Mouse (Mus musculus) midbrain, embryonic 15.5 days (tissue): Measurements from ENCODE around the gene Ccdc155. TPM values are rescaled to one million over a fixed set of nuclear protein-coding genes. Genes with fewer than 3 reads are reported as not detected.

Experiments used
- ATAC-seq: fragments of 200-750 bp; cut with Nextera tagmentation; replicated peaks from 2 replicates; pipeline ENCODE4 v1.8.0; 2017; ENCODE audit warnings: moderate TSS enrichment
- H3K27ac ChIP-seq: fragments of 300-500 bp; sonication (generic); 2 replicates; pipeline ENCODE4 v1.5.1; 2015; ENCODE audit warnings: mild to moderate bottlenecking, inconsistent platforms
- H3K27me3 ChIP-seq: fragments of 300-500 bp; sonication (generic); replicated peaks from 2 replicates; pipeline ENCODE4 v1.6.1; 2015; ENCODE audit warnings: inconsistent platforms
- H3K36me3 ChIP-seq: fragments of 300-500 bp; sonication (generic); replicated peaks from 2 replicates; pipeline ENCODE4 v1.6.1; 2015; ENCODE audit warnings: inconsistent platforms
- H3K4me1 ChIP-seq: fragments of 300-500 bp; sonication (generic); 2 replicates; pipeline ENCODE4 v1.6.1; 2015; ENCODE audit warnings: inconsistent platforms
- H3K4me2 ChIP-seq: fragments of 300-500 bp; sonication (generic); 2 replicates; pipeline ENCODE4 v1.6.1; 2015; ENCODE audit warnings: inconsistent platforms, mild to moderate bottlenecking, moderate library complexity
- H3K4me3 ChIP-seq: fragments of 300-500 bp; sonication (generic); 2 replicates; pipeline ENCODE4 v1.5.1; 2015; ENCODE audit warnings: mild to moderate bottlenecking, inconsistent platforms
- H3K9ac ChIP-seq: fragments of 300-500 bp; sonication (generic); 2 replicates; pipeline ENCODE4 v1.6.1; 2015; ENCODE audit warnings: mild to moderate bottlenecking, inconsistent platforms
- H3K9me3 ChIP-seq: fragments of 300-500 bp; sonication (generic); 2 replicates; pipeline ENCODE4 v1.6.1; 2016; ENCODE audit warnings: inconsistent platforms
- WGBS: fragments of 180-500 bp; shearing (Covaris S2); methylation state at CpG from one replicate; pipeline ENCODE4 v1.1.7; 2015; ENCODE audit warnings: mixed read lengths; 5-methylcytosine and 5-hydroxymethylcytosine counted together
- microRNA-seq: library from miRNA; unstranded; fragments of <30 nt; microRNA quantifications from one replicate; pipeline ENCODE4, GENCODE M21; 2016
- polyA plus RNA-seq: library from polyadenylated mRNA; unstranded; fragments of >200 nt; fragmentation: Nextera tagmentation; extraction: Ambion mirVana; gene quantifications from 2 replicates; pipeline ENCODE4 v1.2.1, GENCODE M21; 2015

The Ccdc155 gene
- polyA plus RNA-seq, 1 experiment from 2014 or later: 0.63 TPM

- no peaks in the 10 kb centered on the region for H3K9me3 ChIP-seq
- H3K27ac ChIP-seq: no peak overlapping the region
- WGBS: 8% methylated on average over 12 of the region's 12 CpGs
- H3K27me3 ChIP-seq: no peaks in the 10 kb centered on the region
- ATAC-seq: no peak
- no peak overlapping the region for H3K4me2 ChIP-seq
- no peak overlapping the region for H3K4me3 ChIP-seq
- no peak overlapping the region for H3K9ac ChIP-seq
- peaks cover 10% of the 10 kb centered on the region; the same call in 1 of the 2 replicates for H3K4me1 ChIP-seq
- no peaks in the 10 kb centered on the region for H3K36me3 ChIP-seq
Measured at GRCm38 (mm10) chr7:45134544-45135026, 70.1 kb downstream of the Ccdc155 start.

Small RNA genes within 50 kb of the gene (microRNA-seq; reads per million reads assigned to microRNA genes)
- gene Mir7055: not detected

Other genes starting within 250 kb of the Ccdc155 start
- gene Cpt1c, start 230.0 kb downstream of the Ccdc155 start, polyA plus RNA-seq: 56.5 and 58.2 TPM in 2 replicates
- gene Prmt1, start 218.3 kb downstream of the Ccdc155 start, polyA plus RNA-seq: 697 and 717 TPM in 2 replicates
- gene Irf3, start 207.2 kb downstream of the Ccdc155 start, polyA plus RNA-seq: 61.9 and 66.8 TPM in 2 replicates
- 10.0 and 12.3 TPM in 2 replicates for gene Bcl2l12, start 206.2 kb downstream of the Ccdc155 start, polyA plus RNA-seq
- gene Scaf1, start 188.5 kb downstream of the Ccdc155 start, polyA plus RNA-seq: 54.5 and 56.7 TPM in 2 replicates
- gene Rras, start 186.9 kb downstream of the Ccdc155 start, polyA plus RNA-seq: 12.5 and 15.2 TPM in 2 replicates
- gene Prr12, start 152.0 kb downstream of the Ccdc155 start, polyA plus RNA-seq: 16.2 and 18.1 TPM in 2 replicates
- 67.2 and 72.1 TPM in 2 replicates for gene Nosip, start 142.5 kb downstream of the Ccdc155 start, polyA plus RNA-seq
- 15.7 and 15.9 TPM in 2 replicates for gene Prrg2, start 142.2 kb downstream of the Ccdc155 start, polyA plus RNA-seq
- gene Rcn3, start 112.7 kb downstream of the Ccdc155 start, polyA plus RNA-seq: 55.4 and 62.2 TPM in 2 replicates
- gene Fcgrt, start 101.0 kb downstream of the Ccdc155 start, polyA plus RNA-seq: 32.0 and 36.8 TPM in 2 replicates
- gene Rps11, start 80.5 kb downstream of the Ccdc155 start, polyA plus RNA-seq: 742 and 762 TPM in 2 replicates
- gene Rpl13a, start 76.1 kb downstream of the Ccdc155 start, polyA plus RNA-seq: 582 and 606 TPM in 2 replicates
- gene Gm45713, start 68.7 kb downstream of the Ccdc155 start, polyA plus RNA-seq: not detected in 2 replicates
- 2.1 and 2.3 TPM in 2 replicates for gene Flt3l, start 68.5 kb downstream of the Ccdc155 start, polyA plus RNA-seq
- gene Pih1d1, start 50.6 kb downstream of the Ccdc155 start, polyA plus RNA-seq: 87.1 and 90.0 TPM in 2 replicates
- 16.1 and 19.8 TPM in 2 replicates for gene Aldh16a1, start 50.3 kb downstream of the Ccdc155 start, polyA plus RNA-seq
- 0.59 and 1.0 TPM in 2 replicates for gene Slc17a7, start 40.9 kb downstream of the Ccdc155 start, polyA plus RNA-seq
- gene Gfy, start 25.3 kb downstream of the Ccdc155 start, polyA plus RNA-seq: not detected in 2 replicates
- gene Pth2, start 23.9 kb downstream of the Ccdc155 start, polyA plus RNA-seq: 0.68 and 0.93 TPM in 2 replicates
- 4.0 and 5.8 TPM in 2 replicates for gene Dkkl1, start 7.3 kb upstream of the Ccdc155 start, polyA plus RNA-seq
- gene Tead2, start 10.9 kb upstream of the Ccdc155 start, polyA plus RNA-seq: 45.7 and 55.8 TPM in 2 replicates
- gene Cd37, start 34.2 kb upstream of the Ccdc155 start, polyA plus RNA-seq: 1.3 and 1.7 TPM in 2 replicates
- 0.50 and 0.91 TPM in 2 replicates for gene Slc6a16, start 36.2 kb upstream of the Ccdc155 start, polyA plus RNA-seq
- gene Slc6a21, start 72.6 kb upstream of the Ccdc155 start, polyA plus RNA-seq: not detected in 2 replicates
- 10.7 and 12.7 TPM in 2 replicates for gene Trpm4, start 128.9 kb upstream of the Ccdc155 start, polyA plus RNA-seq
- 0.23 and 0.26 TPM in 2 replicates for gene Hrc, start 130.4 kb upstream of the Ccdc155 start, polyA plus RNA-seq
- 29.9 and 31.3 TPM in 2 replicates for gene Ppfia3, start 162.1 kb upstream of the Ccdc155 start, polyA plus RNA-seq
- 24.4 TPM in 2 replicates for gene Lin7b, start 165.7 kb upstream of the Ccdc155 start, polyA plus RNA-seq
- gene Snrnp70, start 190.8 kb upstream of the Ccdc155 start, polyA plus RNA-seq: 202 and 214 TPM in 2 replicates
- not detected in 2 replicates for gene Kcna7, start 200.8 kb upstream of the Ccdc155 start, polyA plus RNA-seq
- gene Ntf5, start 208.8 kb upstream of the Ccdc155 start, polyA plus RNA-seq: 0.10 TPM in 1 of 2 replicates, not detected in the other
- gene Lhb, start 215.9 kb upstream of the Ccdc155 start, polyA plus RNA-seq: 0.45 and 0.63 TPM in 2 replicates
- gene Gys1, start 230.0 kb upstream of the Ccdc155 start, polyA plus RNA-seq: 21.0 and 22.7 TPM in 2 replicates
- gene Ruvbl2, start 233.2 kb upstream of the Ccdc155 start, polyA plus RNA-seq: 107 and 117 TPM in 2 replicates